Comparison of ENCODE assay signal across 8 mouse cellular contexts in the genomic region with DNA sequence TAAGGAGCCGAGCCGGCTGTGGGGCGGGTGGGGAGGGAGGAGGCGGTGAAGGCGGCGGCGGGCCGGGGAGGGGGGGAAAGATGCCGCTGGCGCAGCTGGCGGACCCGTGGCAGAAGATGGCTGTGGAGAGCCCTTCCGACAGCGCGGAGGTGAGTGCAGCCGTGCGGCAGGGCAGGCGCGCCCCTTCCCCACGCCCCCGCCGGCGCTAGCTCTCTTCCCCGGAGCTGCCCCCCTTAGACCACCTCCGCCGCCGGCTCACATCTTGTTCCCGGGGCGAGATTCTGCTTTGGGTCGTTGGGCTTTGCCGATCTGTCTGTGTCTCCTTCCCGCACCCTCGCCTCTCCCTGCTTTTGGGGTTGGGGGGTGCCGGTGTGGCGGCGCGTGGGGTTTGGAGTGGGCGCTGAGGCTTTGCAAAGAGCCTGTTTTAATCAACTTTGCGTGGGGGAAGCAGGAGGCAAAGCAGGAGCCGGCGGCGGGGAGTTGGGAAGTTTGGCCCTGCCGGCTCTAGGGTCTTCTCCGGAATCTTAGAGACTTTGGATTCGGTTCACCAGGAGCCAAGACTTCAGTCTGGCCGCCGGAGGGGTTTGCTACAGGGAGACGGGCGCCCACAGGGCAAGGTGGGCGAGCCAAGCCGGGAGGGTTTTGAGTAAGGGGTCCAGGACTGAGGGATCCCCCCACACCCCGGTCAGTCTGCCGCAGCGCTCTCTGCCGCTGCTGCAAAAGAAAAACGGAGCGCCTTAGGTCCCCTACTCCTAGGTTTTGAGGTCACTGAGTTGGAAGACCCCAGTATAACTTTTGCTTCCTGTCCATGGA. TPM values are rescaled to one million over a fixed set of nuclear protein-coding genes. Genes with fewer than 3 reads are reported as not detected.
A peak's percentile ranks its signal among the peaks of the same experiment; 100 is the strongest.
DNase-seq lines count a peak whose midpoint lies in the region; TF ChIP-seq lines count a peak whose summit lies in the region.

No protein-coding gene starts in this region.

- H3K9me3 ChIP-seq in ES-Bruce4 (replicated peaks; ENCODE audit: control insufficient read depth, insufficient read depth, low read length, poor library complexity, severe bottlenecking): no peaks in the 10 kb centered on the region
- no peaks in the 10 kb centered on the region for H3K9me3 ChIP-seq in heart, embryonic 10.5 days

- TF ChIP-seq POLR2A in ES-Bruce4 (IDR thresholded peaks at IDR 0.05; ENCODE audit: insufficient read depth, low read length): no peak
- TF ChIP-seq POLR2A in cortical plate, adult 2 months (IDR thresholded peaks at IDR 0.05; ENCODE audit: extremely low read depth, insufficient read depth, low read length): no peak

- TF ChIP-seq EP300 in ES-Bruce4 (IDR thresholded peaks at IDR 0.05; ENCODE audit: insufficient read depth, low read depth, low read length): no peak

- H3K4me1 ChIP-seq in ES-Bruce4 (ENCODE audit: control insufficient read depth, insufficient read depth, low read length): no peaks in the 10 kb centered on the region
- H3K4me1 ChIP-seq in cortical plate, adult 2 months (ENCODE audit: control insufficient read depth, insufficient read depth, low read length): no peaks in the 10 kb centered on the region
- H3K4me1 ChIP-seq in heart, embryonic 10.5 days: no peaks in the 10 kb centered on the region

- DNase-seq in adrenal gland, adult 18-20 months (ENCODE audit: low spot score in 2 of 2): peak; percentile 17 to 35
- DNase-seq in adrenal gland, postnatal 10 days: no peak
- peak; percentile 73 for DNase-seq in heart, embryonic 10.5 days (ENCODE audit: low spot score)
- peak; percentile 26 for DNase-seq in kidney, postnatal 10 days
- peak; percentile 1 for DNase-seq in mesoderm, embryonic 11.5 days (ENCODE audit: low read depth, low spot score)
- peak; percentile 7 to 8 for DNase-seq in spleen, postnatal 14 days (ENCODE audit: low spot score in 2 of 2)

- H3K27ac ChIP-seq in ES-Bruce4 (ENCODE audit: insufficient read depth, low read length): no peak overlapping the region
- H3K27ac ChIP-seq in cortical plate, adult 2 months (ENCODE audit: insufficient read depth, low read length): peak overlapping the region; percentile 74
- peak overlapping the region; percentile 90 for H3K27ac ChIP-seq in heart, embryonic 10.5 days

- WGBS in heart, embryonic 10.5 days: 8% methylated on average over 34 of the region's 57 CpGs

- H3K9ac ChIP-seq in ES-Bruce4 (ENCODE audit: low read depth, poor library complexity, severe bottlenecking): peak overlapping the region; percentile 99

- peak overlapping the region; percentile 77 for H3K4me3 ChIP-seq in ES-Bruce4 (ENCODE audit: low read depth, low read length)
- H3K4me3 ChIP-seq in cortical plate, adult 2 months (ENCODE audit: insufficient read depth, low read length): peak overlapping the region; percentile 72
- H3K4me3 ChIP-seq in heart, embryonic 10.5 days: peak overlapping the region; percentile 73

- no peak for TF ChIP-seq CTCF in ES-Bruce4 (IDR thresholded peaks at IDR 0.05; ENCODE audit: low read depth, low read length)
- TF ChIP-seq CTCF in cortical plate, adult 2 months (IDR thresholded peaks at IDR 0.05; ENCODE audit: extremely low read depth, insufficient read depth, low read length): no peak

- H3K36me3 ChIP-seq in ES-Bruce4 (ENCODE audit: control insufficient read depth, insufficient read depth, low read length, poor library complexity, severe bottlenecking): no peaks in the 10 kb centered on the region
- H3K36me3 ChIP-seq in heart, embryonic 10.5 days: no peaks in the 10 kb centered on the region

- no peaks in the 10 kb centered on the region for H3K27me3 ChIP-seq in ES-Bruce4 (ENCODE audit: control insufficient read depth, insufficient read depth, low read length, poor library complexity, severe bottlenecking)
- peaks cover 16% of the 10 kb centered on the region; the same call in 1 of the 2 replicates for H3K27me3 ChIP-seq in heart, embryonic 10.5 days (ENCODE audit: insufficient read depth, poor library complexity, severe bottlenecking)

RNA-seq across cellular contexts. Expression of gene Rps6ka3, which starts 46.1 kb away (rescaled TPM):
- total RNA-seq in adrenal gland, adult 18-20 months (2021): 10 to 100 TPM; 50.6 to 69.6 TPM
- 10 to 100 TPM; 49.3 to 55.5 TPM for total RNA-seq in adrenal gland, postnatal 10 days (2021)
- polyA plus RNA-seq in ES-Bruce4 (2011; ENCODE audit: insufficient read depth, insufficient read length, low read depth, missing spikeins): 47.2 and 55.5 TPM in 2 replicates
- 23.2 and 23.9 TPM in 2 replicates for polyA plus RNA-seq in cortical plate, adult 2 months (2012; rRNA removed)
- polyA plus RNA-seq in heart, embryonic 10.5 days (2016; fragmentation: Nextera tagmentation; extraction: Ambion mirVana): 6.5 and 7.0 TPM in 2 replicates
